Mouse (Mus musculus): ENCODE data around the gene Zfp687.
"Not testable (repeated sequence)": the region's sequence is repeated elsewhere in the genome, so short reads cannot be mapped to it uniquely, and the experiment has no call there.

Gene Zfp687

DNA sequence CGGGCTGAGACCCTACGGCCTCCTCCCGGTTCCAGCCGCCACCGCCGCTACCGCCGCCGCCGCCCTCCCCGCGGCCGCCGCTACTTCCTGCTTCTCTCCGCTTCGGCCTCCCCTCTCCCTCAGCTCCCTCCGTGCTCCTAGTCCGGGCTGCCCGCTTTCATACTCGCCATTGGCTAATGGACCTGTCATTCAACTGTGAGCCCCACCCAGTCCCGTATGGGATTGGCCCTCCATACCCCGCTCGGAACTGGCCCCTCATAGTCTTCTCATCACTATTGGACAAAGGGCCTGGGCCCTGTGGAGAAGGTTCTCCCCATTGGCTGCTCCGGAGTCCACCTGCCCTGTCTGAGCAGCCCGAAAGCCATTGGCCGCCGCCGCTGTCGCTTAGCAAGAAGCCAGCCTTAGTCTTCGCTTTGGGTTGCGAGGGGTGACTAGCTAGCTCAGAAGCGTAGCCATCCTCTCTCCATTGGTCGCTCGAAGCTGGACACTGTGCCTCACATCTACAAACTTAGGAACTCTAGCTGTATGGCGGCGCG, at the start of gene Zfp687:
Gene Zfp687, minus strand, starts transcription at position 112 of the 536 bp plus-strand sequence.
- DNase-seq = peak; percentile 98

DNA sequence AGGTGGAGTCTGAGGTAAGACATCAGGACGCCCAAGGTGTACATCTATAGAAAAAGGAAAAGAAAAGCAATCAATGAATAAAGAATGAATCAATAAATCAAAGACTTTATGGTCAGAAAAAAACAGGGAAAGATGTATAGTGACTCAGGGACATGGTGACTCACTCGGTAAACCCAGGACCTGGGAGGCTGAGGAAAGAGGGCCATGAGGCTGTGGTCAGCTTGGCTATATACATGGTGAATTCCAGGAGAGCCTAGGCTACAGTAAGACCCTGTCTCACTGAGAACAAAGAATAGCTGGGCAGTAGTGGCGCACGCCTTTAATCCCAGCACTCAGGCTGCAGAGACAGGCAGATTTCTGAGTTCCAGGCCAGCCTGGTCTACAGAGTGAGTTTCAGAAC, 48.5 kb upstream of the Zfp687 start:
- no peak for DNase-seq

GRCm38 (mm10) chr3:95058078-95058477, 42.8 kb upstream of the Zfp687 start:
- DNase-seq = no peak

DNA sequence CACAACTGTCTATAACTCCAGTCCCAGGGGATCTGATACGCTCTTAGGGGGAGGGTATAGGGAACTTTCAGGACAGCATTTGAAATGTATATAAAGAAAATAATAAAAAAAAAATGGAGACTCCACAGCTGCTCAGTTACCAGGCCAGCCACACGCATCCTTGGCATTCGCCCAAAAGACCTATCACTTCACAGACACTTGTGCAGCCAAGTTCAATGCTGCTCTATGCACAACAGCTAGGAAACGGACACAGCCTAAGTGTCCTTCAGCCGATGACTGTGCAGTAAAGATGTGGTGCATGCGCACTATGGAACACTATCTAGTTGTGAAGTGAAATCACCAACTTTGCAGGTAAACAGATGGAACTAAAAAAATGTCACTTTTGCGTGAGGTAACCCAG, 41.0 kb upstream of the Zfp687 start:
- DNase-seq = no peak

GRCm38 (mm10) chr3:95054481-95055260, 39.4 kb upstream of the Zfp687 start:
- peak; percentile 29 for DNase-seq

- peak; percentile 72 for DNase-seq
Observed at GRCm38 (mm10) chr3:95053701-95054100, 38.5 kb upstream of the Zfp687 start.

DNA sequence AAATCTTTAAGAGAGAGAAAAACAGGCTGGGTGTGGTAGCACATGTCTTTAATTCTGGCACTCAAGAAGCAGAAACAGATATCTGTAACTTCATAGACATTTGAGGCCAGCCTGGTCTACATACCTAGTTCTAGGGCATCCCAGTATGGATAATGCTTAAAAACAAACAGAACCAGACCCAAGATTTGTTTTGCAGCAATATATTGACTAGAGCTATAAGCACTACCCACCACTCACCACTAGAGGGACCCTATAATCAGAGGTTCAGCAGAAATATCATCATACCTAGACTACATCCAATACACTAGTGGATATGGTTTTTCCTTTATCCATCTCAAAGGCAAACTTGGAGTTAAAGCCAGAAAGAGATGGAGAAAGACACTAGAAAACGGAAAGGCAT, 37.7 kb upstream of the Zfp687 start:
- peak; percentile 69 for DNase-seq

GRCm38 (mm10) chr3:95047914-95048313, 32.7 kb upstream of the Zfp687 start:
- no peak for DNase-seq

GRCm38 (mm10) chr3:95046462-95047057, 31.3 kb upstream of the Zfp687 start:
- no peak for DNase-seq

- no peak for DNase-seq
Observed at GRCm38 (mm10) chr3:95043251-95043650, 28.0 kb upstream of the Zfp687 start.

DNA sequence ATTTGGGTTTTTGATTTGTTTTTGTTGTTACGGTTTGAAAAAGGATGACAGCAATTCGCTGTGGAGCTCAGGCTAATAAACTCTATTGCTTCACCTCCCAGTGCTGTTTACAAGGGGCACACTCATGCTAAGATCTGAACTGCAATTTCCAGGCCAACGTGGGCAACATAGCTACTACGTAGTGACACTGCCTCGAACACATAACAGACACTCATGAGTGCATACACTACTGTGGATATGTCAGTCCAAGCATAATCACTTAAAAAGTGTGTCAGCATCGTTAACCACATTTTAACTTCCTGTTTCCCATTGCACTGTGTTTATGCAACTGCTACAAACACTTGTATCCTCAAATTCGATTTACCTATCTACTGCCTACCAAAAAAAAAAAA, 27.6 kb upstream of the Zfp687 start:
- no peak for DNase-seq

- peak; percentile 97 for DNase-seq
Observed at GRCm38 (mm10) chr3:95042166-95042837, 27.1 kb upstream of the Zfp687 start, which contains the start of gene Psmd4. Gene Psmd4 (minus strand): TSS chr3:95042614.

- DNase-seq = no peak
Observed at GRCm38 (mm10) chr3:95041625-95042024, 26.4 kb upstream of the Zfp687 start.

DNA sequence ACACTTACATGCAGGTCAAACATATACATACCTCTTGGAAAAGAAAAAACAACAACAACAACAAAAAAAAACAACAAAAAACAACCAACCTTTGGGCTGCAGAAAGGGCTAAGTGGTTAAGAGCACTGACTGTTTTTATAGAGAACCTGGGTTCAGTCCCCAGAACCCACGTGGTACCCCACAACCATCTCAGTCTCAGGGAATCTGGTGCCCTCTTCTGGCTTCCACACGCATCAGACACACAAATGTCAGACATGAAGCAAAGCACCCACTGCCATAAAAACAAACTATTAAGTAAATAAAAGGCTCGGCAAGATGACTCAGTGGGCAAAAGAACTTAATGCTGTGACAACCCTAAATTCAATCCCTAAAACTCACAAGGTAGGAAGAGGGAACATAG, 14.7 kb upstream of the Zfp687 start:
- no peak for DNase-seq

DNA sequence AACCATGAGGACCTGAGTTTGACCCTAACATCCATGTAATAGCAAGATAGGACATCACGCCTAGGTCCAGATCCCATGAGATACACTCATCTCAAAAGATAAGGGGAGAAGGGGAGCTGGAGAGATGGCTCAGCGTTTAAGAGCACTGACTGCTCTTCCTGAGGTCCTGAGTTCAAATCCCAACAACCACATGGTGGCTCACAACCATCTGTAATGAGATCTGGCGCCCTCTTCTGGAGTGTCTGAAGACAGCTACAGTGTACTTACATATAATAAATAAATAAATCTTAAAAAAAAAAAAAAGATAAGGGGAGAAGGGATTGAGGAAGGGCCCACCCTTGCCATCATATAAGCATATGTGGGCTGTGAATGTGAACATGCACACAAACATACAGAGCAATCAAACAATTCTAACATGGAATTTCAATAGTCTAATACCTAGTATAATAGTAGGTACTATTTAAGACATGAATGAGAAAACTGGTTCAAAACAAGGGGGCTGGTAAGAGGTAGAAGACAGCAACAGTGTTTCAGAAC, 14.1 kb upstream of the Zfp687 start:
- DNase-seq = not testable (repeated sequence)

- no peak for DNase-seq
Observed at GRCm38 (mm10) chr3:95028603-95029002, 13.4 kb upstream of the Zfp687 start.

DNA sequence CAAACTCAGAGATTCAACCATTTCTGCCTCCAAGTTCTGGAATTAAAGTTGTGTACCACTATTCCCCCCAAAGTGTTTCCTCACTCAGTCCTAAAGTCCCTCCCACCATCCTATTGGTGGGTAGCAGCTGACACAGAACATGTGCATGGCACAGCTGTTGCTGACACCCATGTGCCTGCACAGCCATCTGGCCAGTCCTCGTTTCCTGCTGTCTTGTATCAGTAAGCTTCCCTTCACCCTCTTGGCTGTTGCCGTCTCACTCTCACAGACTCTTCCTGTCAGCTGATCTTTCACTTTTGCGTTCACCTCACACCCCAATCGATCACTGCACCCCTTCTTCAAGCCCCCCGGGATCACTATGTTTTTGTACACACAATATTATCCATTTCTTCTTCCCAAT, 12.5 kb upstream of the Zfp687 start:
- DNase-seq = peak; percentile 30

GRCm38 (mm10) chr3:95027057-95027645, 11.9 kb upstream of the Zfp687 start:
- DNase-seq = no peak

- no peak for DNase-seq
Observed at GRCm38 (mm10) chr3:95025202-95025601, 10.0 kb upstream of the Zfp687 start.

DNA sequence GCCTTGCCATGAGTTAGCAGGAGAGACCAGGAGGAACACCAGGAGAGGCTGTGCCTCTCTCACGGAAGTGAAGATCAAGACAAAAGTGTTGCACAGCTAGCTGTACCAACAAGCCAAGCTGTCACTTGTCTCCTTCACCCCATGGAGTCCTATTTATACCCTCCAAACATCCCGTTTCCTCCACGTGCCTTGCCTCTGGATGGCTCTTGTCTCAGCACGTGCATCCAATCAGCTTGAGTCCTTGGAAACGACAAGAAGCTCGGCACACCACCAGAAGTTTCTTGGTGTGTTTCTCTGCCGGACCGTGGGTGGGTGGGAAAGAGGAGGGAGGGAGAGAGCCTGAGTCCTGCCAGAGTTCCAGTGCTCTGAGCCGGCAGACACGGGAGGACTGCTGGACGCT, 9.3 kb upstream of the Zfp687 start:
- DNase-seq = no peak

DNA sequence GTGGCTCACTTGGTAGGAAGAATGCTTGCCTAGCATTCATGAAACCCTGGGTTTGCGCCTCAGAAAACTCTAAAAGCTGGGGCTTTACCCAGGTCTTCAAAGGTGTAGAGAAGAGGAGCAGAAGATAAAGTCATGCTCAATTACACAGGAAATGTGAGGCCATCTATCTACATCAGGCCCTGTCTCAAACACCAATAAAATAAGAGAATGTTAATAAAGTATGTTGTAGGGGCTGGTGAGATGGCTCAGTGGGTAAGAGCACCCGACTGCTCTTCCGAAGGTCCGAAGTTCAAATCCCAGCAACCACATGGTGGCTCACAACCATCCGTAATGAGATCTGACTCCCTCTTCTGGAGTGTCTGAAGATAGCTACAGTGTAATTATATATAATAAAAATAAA, 5.7 kb upstream of the Zfp687 start:
- DNase-seq = not testable (repeated sequence)

- DNase-seq = no peak
Observed at GRCm38 (mm10) chr3:95018741-95019140, 3.5 kb upstream of the Zfp687 start.

GRCm38 (mm10) chr3:95016532-95017056, 1.3 kb upstream of the Zfp687 start:
- DNase-seq = no peak

Data from embryo, embryonic 11 days (tissue).